Mouse (Mus musculus): ENCODE data around the gene Spats2l. TPM values are rescaled to one million over a fixed set of nuclear protein-coding genes. Genes with fewer than 3 reads are reported as not detected.

The Spats2l gene
- total and polyA plus RNA-seq, 3 experiments, result 0.09 to 0.77 (median 0.34) TPM

GRCm38 (mm10) chr1:57873996-57874395, 100.0 kb downstream of the Spats2l start:
- DNase-seq (ENCODE audit: extremely low read depth), result no peak
- Histone ChIP-seq H3K4me1 (ENCODE audit: control insufficient read depth in 1 of 2, insufficient read depth in 2 of 2) (peaks cover 9 to 17% of the 10 kb centered on the region in 2 experiments), H3K27me3 (replicated peaks) (peaks cover 2% of the 10 kb centered on the region), H3K27ac (ENCODE audit: insufficient read depth, low read depth) (no peak overlapping the region), H3K9ac (ENCODE audit: insufficient read depth, low read depth) (no peak overlapping the region), H3K4me2 (ENCODE audit: insufficient read depth, low read depth, poor library complexity, severe bottlenecking) (no peak overlapping the region), H3K9me3 (replicated peaks; ENCODE audit: low read length) (no peaks in the 10 kb centered on the region), H3K79me2 (replicated peaks; ENCODE audit: control insufficient read depth, extremely low read depth, insufficient read depth, poor library complexity, severe bottlenecking) (no peaks in the 10 kb centered on the region), H3K4me3 (replicated peaks in 1 of 3; ENCODE audit: low read depth in 2 of 3, low read length in 2 of 3, poor library complexity in 1 of 3) (no peak overlapping the region), H3K36me3 (replicated peaks in 1 of 2; ENCODE audit: control insufficient read depth in 1 of 2, insufficient read depth in 1 of 2, low read length in 1 of 2) (no peaks in the 10 kb centered on the region)
- TF ChIP-seq JUND (conservative IDR thresholded peaks at IDR 0.05; ENCODE audit: low read depth, low read length) (no peak), GABPA (IDR thresholded peaks at IDR 0.05; ENCODE audit: insufficient replicate concordance, low read depth, low read length) (no peak), PAX5 (IDR thresholded peaks at IDR 0.05; ENCODE audit: low read length) (no peak), TBP (conservative IDR thresholded peaks at IDR 0.05; ENCODE audit: low read depth, low read length) (no peak), ETS1 (conservative IDR thresholded peaks at IDR 0.05; ENCODE audit: low read depth, low read length) (no peak), HCFC1 (IDR thresholded peaks at IDR 0.05; ENCODE audit: low read depth, low read length) (no peak), ZNF384 (IDR thresholded peaks at IDR 0.05; ENCODE audit: low read depth, low read length) (no peak), CTCF (conservative IDR thresholded peaks at IDR 0.05 in 1 of 2, IDR thresholded peaks at IDR 0.05 in 1 of 2; ENCODE audit: low read depth in 2 of 2, low read length in 2 of 2) (no peak), USF2 (conservative IDR thresholded peaks at IDR 0.05; ENCODE audit: low read depth, low read length) (no peak), ELF1 (IDR thresholded peaks at IDR 0.05; ENCODE audit: low read depth, low read length) (no peak), UBTF (IDR thresholded peaks at IDR 0.05; ENCODE audit: low read depth, low read length) (no peak), POLR2AphosphoS2 (IDR thresholded peaks at IDR 0.05; ENCODE audit: low read depth, low read length) (no peak)
- in situ Hi-C loops (cut with MboI; ENCODE audit: low pct_ligation_motif_present, low pct_unique_long_range_greater_than_20kb, low sequenced_read_pairs), result no loop called here
- dilution Hi-C loops (cut with MboI; ENCODE audit: extremely low pct_ligation_motif_present, extremely low pct_unique_long_range_greater_than_20kb, low sequenced_read_pairs), result no loop called here

GRCm38 (mm10) chr1:57875109-57875508, 101.1 kb downstream of the Spats2l start:
- Histone ChIP-seq H3K9me3 (replicated peaks; ENCODE audit: low read length) (no peaks in the 10 kb centered on the region), H3K4me1 (ENCODE audit: control insufficient read depth in 1 of 2, insufficient read depth in 2 of 2) (peaks cover 9 to 17% of the 10 kb centered on the region in 2 experiments), H3K4me2 (ENCODE audit: insufficient read depth, low read depth, poor library complexity, severe bottlenecking) (0 out of 2 replicates have a peak overlapping the region, but pooled peaks have one; percentile 39), H3K36me3 (replicated peaks in 1 of 2; ENCODE audit: control insufficient read depth in 1 of 2, insufficient read depth in 1 of 2, low read length in 1 of 2) (no peaks in the 10 kb centered on the region), H3K27ac (ENCODE audit: insufficient read depth, low read depth) (peak overlapping the region; percentile 59; the same call in 1 of the 2 replicates), H3K9ac (ENCODE audit: insufficient read depth, low read depth) (no peak overlapping the region; the same call in 1 of the 2 replicates), H3K27me3 (replicated peaks) (peaks cover under 1% of the 10 kb centered on the region), H3K4me3 (replicated peaks in 1 of 3; ENCODE audit: low read depth in 2 of 3, low read length in 2 of 3, poor library complexity in 1 of 3) (no peak overlapping the region), H3K79me2 (replicated peaks; ENCODE audit: control insufficient read depth, extremely low read depth, insufficient read depth, poor library complexity, severe bottlenecking) (no peaks in the 10 kb centered on the region)
- in situ Hi-C loops (cut with MboI; ENCODE audit: low pct_ligation_motif_present, low pct_unique_long_range_greater_than_20kb, low sequenced_read_pairs) (no loop called here), dilution Hi-C loops (cut with MboI; ENCODE audit: extremely low pct_ligation_motif_present, extremely low pct_unique_long_range_greater_than_20kb, low sequenced_read_pairs) (no loop called here)
- DNase-seq (ENCODE audit: extremely low read depth), result no peak
- TF ChIP-seq ETS1 (conservative IDR thresholded peaks at IDR 0.05; ENCODE audit: low read depth, low read length) (no peak), NRF1 (IDR thresholded peaks at IDR 0.05; ENCODE audit: low read depth, low read length) (no peak), POLR2A (IDR thresholded peaks at IDR 0.05; ENCODE audit: low read depth, low read length) (no peak), JUND (conservative IDR thresholded peaks at IDR 0.05; ENCODE audit: low read depth, low read length) (no peak), JUN (IDR thresholded peaks at IDR 0.05; ENCODE audit: insufficient read depth, low read depth, low read length) (no peak), TBP (conservative IDR thresholded peaks at IDR 0.05; ENCODE audit: low read depth, low read length) (no peak), MAZ (IDR thresholded peaks at IDR 0.05; ENCODE audit: low read depth, low read length) (no peak), ZC3H11A (IDR thresholded peaks at IDR 0.05; ENCODE audit: low read depth, low read length) (no peak), TCF12 (IDR thresholded peaks at IDR 0.05; ENCODE audit: low read depth, low read length) (no peak), CHD1 (IDR thresholded peaks at IDR 0.05; ENCODE audit: low read depth, low read length) (no peak), UBTF (IDR thresholded peaks at IDR 0.05; ENCODE audit: low read depth, low read length) (no peak), ZKSCAN1 (IDR thresholded peaks at IDR 0.05; ENCODE audit: borderline replicate concordance, low read depth, low read length) (no peak), MYC (IDR thresholded peaks at IDR 0.05; ENCODE audit: low read depth, low read length) (no peak)

All from CH12.LX (cell line).